Mouse (Mus musculus): Measurements from ENCODE around the gene Zfp2. TPM values are rescaled to one million over a fixed set of nuclear protein-coding genes. Genes with fewer than 3 reads are reported as not detected.

Gene Zfp2
- polyA plus RNA-seq, 1 experiment, result 16.7 TPM

- Histone ChIP-seq H3K4me1 (ENCODE audit: control insufficient read depth, insufficient read depth, low read length) (no peaks in the 10 kb centered on the region), H3K27ac (ENCODE audit: insufficient read depth, low read length) (peak within 1 kb of the TSS; percentile 20), H3K4me3 (ENCODE audit: insufficient read depth, low read length) (peak within 1 kb of the TSS; percentile 55)
- TF ChIP-seq CTCF (IDR thresholded peaks at IDR 0.05; ENCODE audit: extremely low read depth, insufficient read depth, low read length) (no peak), POLR2A (IDR thresholded peaks at IDR 0.05; ENCODE audit: extremely low read depth, insufficient read depth, low read length) (peak; percentile 77)
These were observed 15.5 kb upstream of the Zfp2 start, which contains the start of gene Zfp354b for GRCm38 (mm10) chr11:50931451-50931866. Gene Zfp354b (minus strand): TSS chr11:50931633.

- no peak for TF ChIP-seq POLR2A (IDR thresholded peaks at IDR 0.05; ENCODE audit: extremely low read depth, insufficient read depth, low read length)
- TF ChIP-seq CTCF (IDR thresholded peaks at IDR 0.05; ENCODE audit: extremely low read depth, insufficient read depth, low read length), result no peak
- Histone ChIP-seq H3K4me3 (ENCODE audit: insufficient read depth, low read length) (peak overlapping the region; percentile 55), H3K4me1 (ENCODE audit: control insufficient read depth, insufficient read depth, low read length) (no peaks in the 10 kb centered on the region)
These were observed 15.1 kb upstream of the Zfp2 start for GRCm38 (mm10) chr11:50931021-50931420.

DNA sequence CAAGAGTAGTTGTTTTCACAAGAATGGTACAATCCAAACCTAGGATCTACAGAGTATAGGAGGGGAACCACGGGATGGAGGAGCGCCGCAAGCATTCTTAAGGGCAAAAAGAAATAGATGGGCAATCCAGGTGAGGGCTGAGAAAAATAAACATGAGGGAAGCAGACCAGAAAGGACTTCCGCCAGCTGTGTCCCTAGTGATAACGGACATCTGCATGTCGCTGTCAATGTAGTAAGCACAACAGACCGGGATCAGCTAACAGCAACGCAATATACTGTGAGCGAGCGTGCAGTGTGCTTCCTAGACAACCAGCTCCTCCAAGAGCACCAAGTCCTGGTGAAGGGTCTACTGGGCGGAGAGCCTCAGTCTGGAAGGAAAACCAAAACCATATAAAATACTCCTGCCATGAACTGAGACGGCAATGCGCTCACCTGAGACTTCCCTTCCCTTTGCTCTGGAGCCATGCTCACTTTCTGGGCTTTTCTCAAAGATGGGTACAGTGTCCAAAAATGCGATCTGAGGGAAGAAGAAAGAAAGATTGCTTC is 14.6 kb upstream of the Zfp2 start:
- H3K27ac ChIP-seq (ENCODE audit: insufficient read depth, low read length), result no peak overlapping the region
- peak overlapping the region; percentile 55 for H3K4me3 ChIP-seq (ENCODE audit: insufficient read depth, low read length)
- no peaks in the 10 kb centered on the region for H3K4me1 ChIP-seq (ENCODE audit: control insufficient read depth, insufficient read depth, low read length)
- TF ChIP-seq POLR2A (IDR thresholded peaks at IDR 0.05; ENCODE audit: extremely low read depth, insufficient read depth, low read length) (no peak), CTCF (IDR thresholded peaks at IDR 0.05; ENCODE audit: extremely low read depth, insufficient read depth, low read length) (no peak)

More at GRCm38 (mm10) chr11:50931021-50931420, 15.1 kb upstream of the Zfp2 start:
- peak overlapping the region; percentile 20 for H3K27ac ChIP-seq (ENCODE audit: insufficient read depth, low read length)

DNA sequence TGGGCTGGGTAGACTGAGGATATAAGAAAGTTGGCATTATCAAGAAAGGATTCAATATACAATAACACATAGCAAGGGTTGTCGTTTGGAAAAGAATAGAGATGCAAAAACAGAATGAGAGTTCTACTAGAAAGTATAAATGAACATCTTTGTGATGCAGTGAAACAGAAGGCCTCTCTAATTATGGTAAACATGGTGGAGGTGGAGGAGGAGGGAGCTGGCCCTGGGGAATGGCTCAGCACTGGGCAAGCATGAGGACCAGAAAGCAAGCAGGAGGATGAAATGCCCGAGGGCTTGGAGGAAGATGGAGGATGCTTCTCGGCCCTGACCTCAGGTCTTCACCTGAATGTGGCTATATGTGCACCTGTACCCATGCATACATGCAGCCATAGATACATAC is 1.5 kb downstream of the Zfp2 start:
- H3K4me1 ChIP-seq (ENCODE audit: control insufficient read depth, insufficient read depth, low read length), result peaks cover 3% of the 10 kb centered on the region; the same call in 1 of the 2 replicates
- no peak overlapping the region for H3K27ac ChIP-seq (ENCODE audit: insufficient read depth, low read length)
- H3K4me3 ChIP-seq (ENCODE audit: insufficient read depth, low read length), result peak overlapping the region; percentile 9; the same call in 1 of the 2 replicates
- no peak for TF ChIP-seq CTCF (IDR thresholded peaks at IDR 0.05; ENCODE audit: extremely low read depth, insufficient read depth, low read length)

DNA sequence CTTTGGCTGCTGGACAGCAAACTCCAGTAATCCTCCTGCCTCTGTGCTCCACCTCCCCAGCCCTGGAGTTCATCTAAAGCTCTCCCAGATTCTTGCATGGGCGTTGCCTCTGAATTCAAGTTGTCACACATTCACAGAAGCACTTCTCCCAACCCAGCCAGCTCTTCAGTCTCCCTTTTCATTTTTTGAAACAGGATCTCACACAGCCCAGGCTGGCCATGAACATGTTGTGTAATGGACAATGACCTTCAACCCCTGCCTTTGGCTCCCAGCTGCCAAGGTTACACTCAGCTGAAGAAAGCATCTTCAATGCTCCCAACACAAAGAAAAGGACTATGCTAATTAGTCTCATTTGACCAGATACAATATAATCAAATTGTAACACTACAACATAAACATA is 2.7 kb downstream of the Zfp2 start:
- peaks cover 3% of the 10 kb centered on the region; the same call in 1 of the 2 replicates for H3K4me1 ChIP-seq (ENCODE audit: control insufficient read depth, insufficient read depth, low read length)
- TF ChIP-seq CTCF (IDR thresholded peaks at IDR 0.05; ENCODE audit: extremely low read depth, insufficient read depth, low read length) (no peak), POLR2A (IDR thresholded peaks at IDR 0.05; ENCODE audit: extremely low read depth, insufficient read depth, low read length) (no peak)
- no peak overlapping the region for H3K27ac ChIP-seq (ENCODE audit: insufficient read depth, low read length)
- H3K4me3 ChIP-seq (ENCODE audit: insufficient read depth, low read length), result no peak overlapping the region

GRCm38 (mm10) chr11:50908136-50908535 is 7.8 kb downstream of the Zfp2 start:
- Histone ChIP-seq H3K27ac (ENCODE audit: insufficient read depth, low read length) (no peak overlapping the region), H3K4me3 (ENCODE audit: insufficient read depth, low read length) (no peak overlapping the region), H3K4me1 (ENCODE audit: control insufficient read depth, insufficient read depth, low read length) (peaks cover 8% of the 10 kb centered on the region)
- 0 out of 2 replicates have a peak, but pooled peaks have one; percentile 21 for TF ChIP-seq POLR2A (IDR thresholded peaks at IDR 0.05; ENCODE audit: extremely low read depth, insufficient read depth, low read length)
- no peak for TF ChIP-seq CTCF (IDR thresholded peaks at IDR 0.05; ENCODE audit: extremely low read depth, insufficient read depth, low read length)

DNA sequence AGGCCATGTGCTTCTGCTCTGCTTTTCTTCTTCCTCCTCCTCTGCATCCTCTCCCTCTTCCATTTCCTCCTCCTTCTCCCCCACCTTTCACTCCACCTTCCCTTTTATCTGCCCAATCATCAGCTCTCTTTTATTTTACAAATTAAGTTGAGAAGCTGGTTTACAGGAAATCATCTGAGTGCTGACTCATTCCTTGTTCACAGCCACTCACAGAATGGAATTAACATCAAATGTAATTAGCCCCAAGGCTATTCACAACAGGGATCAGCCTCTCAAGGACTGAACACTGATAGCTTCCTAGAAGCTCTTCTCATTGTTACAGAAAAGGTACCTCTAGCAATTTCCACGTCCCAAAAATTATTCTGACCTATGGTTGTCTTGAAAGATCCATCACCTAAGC is 18.6 kb downstream of the Zfp2 start:
- Histone ChIP-seq H3K4me1 (ENCODE audit: control insufficient read depth, insufficient read depth, low read length) (no peaks in the 10 kb centered on the region), H3K4me3 (ENCODE audit: insufficient read depth, low read length) (no peak overlapping the region), H3K27ac (ENCODE audit: insufficient read depth, low read length) (no peak overlapping the region)
- TF ChIP-seq CTCF (IDR thresholded peaks at IDR 0.05; ENCODE audit: extremely low read depth, insufficient read depth, low read length) (no peak), POLR2A (IDR thresholded peaks at IDR 0.05; ENCODE audit: extremely low read depth, insufficient read depth, low read length) (no peak)

DNA sequence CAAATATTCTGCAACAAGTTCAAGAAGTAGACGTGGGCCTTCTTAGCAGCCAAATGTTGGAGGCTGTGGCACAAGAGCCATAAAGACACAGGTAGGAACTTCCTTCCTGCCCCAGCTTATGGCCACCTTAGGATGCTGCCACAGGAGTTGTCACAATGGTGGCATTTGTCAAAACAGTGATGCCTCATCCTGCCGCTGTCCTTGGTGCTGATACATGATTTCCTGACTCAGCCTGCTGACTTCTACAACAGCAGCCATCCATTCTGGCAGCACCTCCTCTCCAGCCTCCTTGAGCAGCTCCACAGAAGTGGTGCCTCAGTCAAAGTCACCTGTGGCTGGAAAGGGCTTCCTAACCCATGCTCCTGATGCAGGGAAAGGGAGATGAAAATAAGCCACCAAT is 23.5 kb downstream of the Zfp2 start:
- Histone ChIP-seq H3K4me3 (ENCODE audit: insufficient read depth, low read length) (no peak overlapping the region), H3K27ac (ENCODE audit: insufficient read depth, low read length) (no peak overlapping the region), H3K4me1 (ENCODE audit: control insufficient read depth, insufficient read depth, low read length) (no peaks in the 10 kb centered on the region)
- TF ChIP-seq POLR2A (IDR thresholded peaks at IDR 0.05; ENCODE audit: extremely low read depth, insufficient read depth, low read length) (no peak), CTCF (IDR thresholded peaks at IDR 0.05; ENCODE audit: extremely low read depth, insufficient read depth, low read length) (no peak)

- TF ChIP-seq CTCF (IDR thresholded peaks at IDR 0.05; ENCODE audit: extremely low read depth, insufficient read depth, low read length) (no peak), POLR2A (IDR thresholded peaks at IDR 0.05; ENCODE audit: extremely low read depth, insufficient read depth, low read length) (peak; percentile 82; the same call in 1 of the 2 replicates)
- Histone ChIP-seq H3K4me1 (ENCODE audit: control insufficient read depth, insufficient read depth, low read length) (no peaks in the 10 kb centered on the region), H3K27ac (ENCODE audit: insufficient read depth, low read length) (no peak within 1 kb of the TSS), H3K4me3 (ENCODE audit: insufficient read depth, low read length) (peak within 1 kb of the TSS; percentile 51)
These were observed 28.4 kb downstream of the Zfp2 start, which contains the start of gene Zfp454 for GRCm38 (mm10) chr11:50887390-50888128. Gene Zfp454 (minus strand): TSS chr11:50887651.

- Histone ChIP-seq H3K27ac (ENCODE audit: insufficient read depth, low read length) (no peak overlapping the region), H3K4me3 (ENCODE audit: insufficient read depth, low read length) (peak overlapping the region; percentile 51), H3K4me1 (ENCODE audit: control insufficient read depth, insufficient read depth, low read length) (no peaks in the 10 kb centered on the region)
- TF ChIP-seq POLR2A (IDR thresholded peaks at IDR 0.05; ENCODE audit: extremely low read depth, insufficient read depth, low read length) (no peak), CTCF (IDR thresholded peaks at IDR 0.05; ENCODE audit: extremely low read depth, insufficient read depth, low read length) (no peak)
These were observed 29.1 kb downstream of the Zfp2 start for GRCm38 (mm10) chr11:50886933-50887293.
